Mouse (Mus musculus) forebrain, embryonic 16.5 days (tissue): ENCODE data around the gene Atxn1. TPM values are rescaled to one million over a fixed set of nuclear protein-coding genes. Genes with fewer than 3 reads are reported as not detected.

Experiments used
- ATAC-seq: fragments of 200-750 bp; cut with Nextera tagmentation; 2 replicates; pipeline ENCODE4 v1.8.0; 2017; ENCODE audit warnings: mild to moderate bottlenecking, moderate library complexity
- H3K27ac ChIP-seq: fragments of 300-500 bp; sonication (generic); 2 replicates; pipeline ENCODE4 v1.5.1; 2014; ENCODE audit warnings: low read length, control low read depth
- H3K27me3 ChIP-seq: fragments of 300-500 bp; sonication (generic); replicated peaks from 2 replicates; pipeline ENCODE4 v1.6.1; 2014; ENCODE audit warnings: low read length; ENCODE audit not compliant: control insufficient read depth, insufficient read depth
- H3K36me3 ChIP-seq: fragments of 300-500 bp; sonication (generic); 2 replicates; pipeline ENCODE4 v1.6.1; 2014; ENCODE audit not compliant: control insufficient read depth, insufficient read depth
- H3K4me1 ChIP-seq: fragments of 300-500 bp; sonication (generic); replicated peaks from 2 replicates; pipeline ENCODE4 v1.6.1; 2014; ENCODE audit warnings: low read length; ENCODE audit not compliant: control insufficient read depth, insufficient read depth
- H3K4me2 ChIP-seq: fragments of 300-500 bp; sonication (generic); 2 replicates; pipeline ENCODE4 v1.6.1; 2014; ENCODE audit warnings: mild to moderate bottlenecking, low read length, control low read depth
- H3K4me3 ChIP-seq: fragments of 300-500 bp; sonication (generic); replicated peaks from 2 replicates; pipeline ENCODE4 v1.5.1; 2014; ENCODE audit warnings: mild to moderate bottlenecking, low read length, control low read depth
- H3K9ac ChIP-seq: fragments of 300-500 bp; sonication (generic); replicated peaks from 2 replicates; pipeline ENCODE4 v1.6.1; 2014; ENCODE audit warnings: low read depth, low read length, control low read depth
- H3K9me3 ChIP-seq: fragments of 300-500 bp; sonication (generic); 2 replicates; pipeline ENCODE4 v1.6.1; 2016; ENCODE audit warnings: low read length; ENCODE audit not compliant: control insufficient read depth
- WGBS: fragments of 180-500 bp; shearing (Covaris S2); extraction: QIAGEN DNeasy Blood & Tissue Kit; methylation state at CpG from one replicate; pipeline ENCODE4 v1.1.7; 2014; 5-methylcytosine and 5-hydroxymethylcytosine counted together
- polyA plus RNA-seq: library from polyadenylated mRNA; unstranded; fragments of >200 nt; fragmentation: Nextera tagmentation; extraction: Ambion mirVana; gene quantifications from 2 replicates; pipeline ENCODE4 v1.2.1, GENCODE M21; 2015

The Atxn1 gene
- polyA plus RNA-seq, 1 experiment from 2014 or later = 15.3 TPM

- Histone ChIP-seq H3K9ac (no peak overlapping the region), H3K27ac (no peak overlapping the region)
- WGBS = 84% methylated on average over 8 of the region's 8 CpGs
These were observed 64.0 kb downstream of the Atxn1 start for GRCm38 (mm10) chr13:45900776-45901175.

GRCm38 (mm10) chr13:45897571-45897970, 67.2 kb downstream of the Atxn1 start:
- 78% methylated on average over 2 of the region's 2 CpGs for WGBS
- Histone ChIP-seq H3K9me3 (no peaks in the 10 kb centered on the region), H3K27me3 (no peaks in the 10 kb centered on the region), H3K36me3 (no peaks in the 10 kb centered on the region; the same call in 1 of the 2 replicates), H3K4me3 (no peak overlapping the region), H3K9ac (no peak overlapping the region), H3K4me1 (no peaks in the 10 kb centered on the region), H3K4me2 (no peak overlapping the region), H3K27ac (no peak overlapping the region)
- ATAC-seq = no peak

More at GRCm38 (mm10) chr13:45900776-45901175, 64.0 kb downstream of the Atxn1 start:
- Histone ChIP-seq H3K9me3 (no peaks in the 10 kb centered on the region), H3K27me3 (no peaks in the 10 kb centered on the region), H3K4me3 (no peak overlapping the region), H3K4me2 (no peak overlapping the region), H3K4me1 (peaks cover 5% of the 10 kb centered on the region), H3K36me3 (no peaks in the 10 kb centered on the region; the same call in 1 of the 2 replicates)
- ATAC-seq = no peak

GRCm38 (mm10) chr13:45894760-45895159, 70.0 kb downstream of the Atxn1 start:
- no peak overlapping the region for H3K4me3 ChIP-seq
- H3K4me2 ChIP-seq = no peak overlapping the region
- H3K36me3 ChIP-seq = no peaks in the 10 kb centered on the region
- no peak overlapping the region for H3K9ac ChIP-seq
- H3K9me3 ChIP-seq = no peaks in the 10 kb centered on the region
- ATAC-seq = no peak
- H3K27ac ChIP-seq = no peak overlapping the region
- no peaks in the 10 kb centered on the region for H3K4me1 ChIP-seq
- 66% methylated on average over 10 of the region's 10 CpGs for WGBS
- H3K27me3 ChIP-seq = no peaks in the 10 kb centered on the region

- WGBS = 92% methylated on average over 6 of the region's 6 CpGs
- no peaks in the 10 kb centered on the region for H3K36me3 ChIP-seq
These were observed 70.6 kb downstream of the Atxn1 start for GRCm38 (mm10) chr13:45894234-45894633.

GRCm38 (mm10) chr13:45891073-45891472, 73.7 kb downstream of the Atxn1 start:
- 81% methylated on average over 2 of the region's 2 CpGs for WGBS
- Histone ChIP-seq H3K4me1 (no peaks in the 10 kb centered on the region), H3K27ac (no peak overlapping the region)

More at GRCm38 (mm10) chr13:45894234-45894633, 70.6 kb downstream of the Atxn1 start:
- H3K4me2 ChIP-seq = no peak overlapping the region
- no peak overlapping the region for H3K27ac ChIP-seq
- H3K27me3 ChIP-seq = no peaks in the 10 kb centered on the region
- H3K4me1 ChIP-seq = no peaks in the 10 kb centered on the region
- no peak overlapping the region for H3K4me3 ChIP-seq
- ATAC-seq = no peak
- H3K9ac ChIP-seq = no peak overlapping the region
- H3K9me3 ChIP-seq = no peaks in the 10 kb centered on the region

GRCm38 (mm10) chr13:45888953-45889749, 75.7 kb downstream of the Atxn1 start:
- no peaks in the 10 kb centered on the region for H3K9me3 ChIP-seq
- H3K36me3 ChIP-seq = no peaks in the 10 kb centered on the region
- no peak overlapping the region for H3K27ac ChIP-seq
- no peaks in the 10 kb centered on the region for H3K4me1 ChIP-seq
- H3K4me3 ChIP-seq = no peak overlapping the region
- no peak overlapping the region for H3K4me2 ChIP-seq
- no peaks in the 10 kb centered on the region for H3K27me3 ChIP-seq
- ATAC-seq = no peak
- no peak overlapping the region for H3K9ac ChIP-seq
- 70% methylated on average over 9 of the region's 9 CpGs for WGBS

More at GRCm38 (mm10) chr13:45891073-45891472, 73.7 kb downstream of the Atxn1 start:
- H3K4me2 ChIP-seq = no peak overlapping the region
- no peak overlapping the region for H3K9ac ChIP-seq
- ATAC-seq = no peak
- no peaks in the 10 kb centered on the region for H3K9me3 ChIP-seq
- no peak overlapping the region for H3K4me3 ChIP-seq
- H3K27me3 ChIP-seq = no peaks in the 10 kb centered on the region
- no peaks in the 10 kb centered on the region for H3K36me3 ChIP-seq

GRCm38 (mm10) chr13:45884878-45885277, 79.9 kb downstream of the Atxn1 start:
- no peaks in the 10 kb centered on the region for H3K9me3 ChIP-seq
- no peak overlapping the region for H3K4me3 ChIP-seq
- 82% methylated on average over 7 of the region's 7 CpGs for WGBS
- H3K4me1 ChIP-seq = peaks cover 8% of the 10 kb centered on the region
- H3K36me3 ChIP-seq = no peaks in the 10 kb centered on the region
- no peak overlapping the region for H3K4me2 ChIP-seq
- H3K9ac ChIP-seq = no peak overlapping the region
- no peaks in the 10 kb centered on the region for H3K27me3 ChIP-seq
- no peak overlapping the region for H3K27ac ChIP-seq
- no peak for ATAC-seq

GRCm38 (mm10) chr13:45883791-45884238, 81.0 kb downstream of the Atxn1 start:
- 87% methylated on average over 10 of the region's 10 CpGs for WGBS
- Histone ChIP-seq H3K36me3 (no peaks in the 10 kb centered on the region), H3K4me1 (peaks cover 10% of the 10 kb centered on the region), H3K9ac (no peak overlapping the region), H3K27me3 (no peaks in the 10 kb centered on the region), H3K9me3 (no peaks in the 10 kb centered on the region), H3K27ac (no peak overlapping the region), H3K4me2 (no peak overlapping the region), H3K4me3 (no peak overlapping the region)
- no peak for ATAC-seq

- Histone ChIP-seq H3K36me3 (no peaks in the 10 kb centered on the region), H3K9me3 (no peaks in the 10 kb centered on the region), H3K4me1 (peaks cover 10% of the 10 kb centered on the region), H3K4me2 (no peak overlapping the region), H3K27ac (no peak overlapping the region), H3K4me3 (no peak overlapping the region), H3K9ac (no peak overlapping the region), H3K27me3 (no peaks in the 10 kb centered on the region)
- no peak for ATAC-seq
- WGBS = 38% methylated on average over 3 of the region's 3 CpGs
These were observed 81.8 kb downstream of the Atxn1 start for GRCm38 (mm10) chr13:45882976-45883440.
